In genomic region chr10:29824413-29824812, GRCm38 (mm10) we compare ENCODE assay signal across 22 mouse cellular contexts.
DNase-seq lines count a peak whose midpoint lies in the region; ATAC-seq lines count a peak whose summit lies in the region.
"Had no signal": no experiment of that assay in that cellular context is flagged by ENCODE, and none has a peak within 500 bp of the region (broad histone marks: within the 10 kb centered on the region; RNA-seq: fewer than 3 reads in every experiment).

No protein-coding gene starts in this region.

- DNase-seq in embryonic facial prominence, embryonic 10.5 days (ENCODE audit: low spot score) = no peak
- DNase-seq in frontal cortex, postnatal 14 days (ENCODE audit: low spot score in 2 of 2) = no peak
- peak; percentile 6 to 67 for DNase-seq in left cerebral cortex, postnatal 25 days (ENCODE audit: low spot score in 2 of 2)
- no peak for DNase-seq in left cerebral cortex, adult 9 months (ENCODE audit: low spot score in 2 of 2)
- DNase-seq in ovary, postnatal 10 days (ENCODE audit: low spot score) = no peak
- DNase-seq: adrenal gland, adult 8-10 months; adrenal gland, postnatal 36 days; B cell, adult 2 months; cerebellum, adult 11 months; cerebellum, adult 8-10 months; cerebellum, postnatal 14 days; gastrocnemius, adult 2 months; gastrocnemius, postnatal 25 days; heart, adult 11 months; heart, postnatal 36 days had no signal

- intact Hi-C loops in left cerebral cortex, postnatal 25 days (cut with DNase I) = loop anchor here (5.0 to 10.0 kb wide), 2 partner anchors 287 to 450 kb away; partner anchors contain the start of gene Rspo3

- H3K4me2 ChIP-seq in embryonic facial prominence, embryonic 13.5 days = no peak overlapping the region
- H3K4me2 ChIP-seq: heart, embryonic 13.5 days; hindbrain, embryonic 15.5 days had no signal

- no peaks in the 10 kb centered on the region for H3K4me1 ChIP-seq in embryonic facial prominence, embryonic 13.5 days
- H3K4me1 ChIP-seq in embryonic facial prominence, embryonic 10.5 days = no peaks in the 10 kb centered on the region
- H3K4me1 ChIP-seq: heart, embryonic 13.5 days; hindbrain, embryonic 15.5 days had no signal

- no peaks in the 10 kb centered on the region for H3K27me3 ChIP-seq in embryonic facial prominence, embryonic 13.5 days
- no peaks in the 10 kb centered on the region for H3K27me3 ChIP-seq in embryonic facial prominence, embryonic 10.5 days (replicated peaks; ENCODE audit: low read depth, poor library complexity, severe bottlenecking)
- H3K27me3 ChIP-seq: heart, embryonic 13.5 days; hindbrain, embryonic 15.5 days had no signal

- no peak for ATAC-seq in embryonic facial prominence, embryonic 13.5 days (ENCODE audit: insufficient number of reproducible peaks, insufficient read depth, low FRiP score, low TSS enrichment, low read depth)
- ATAC-seq in frontal cortex, adult (ENCODE audit: low TSS enrichment) = peak; percentile 84
- ATAC-seq: CD4-positive, CD25-positive, alpha-beta regulatory T cell, adult 4 months; intestine, embryonic 16.5 days had no signal

- H3K9me3 ChIP-seq in embryonic facial prominence, embryonic 13.5 days = no peaks in the 10 kb centered on the region
- H3K9me3 ChIP-seq in embryonic facial prominence, embryonic 10.5 days = no peaks in the 10 kb centered on the region
- H3K9me3 ChIP-seq: G1E; heart, embryonic 13.5 days; hindbrain, embryonic 15.5 days had no signal

- no peak overlapping the region for H3K9ac ChIP-seq in embryonic facial prominence, embryonic 13.5 days
- H3K9ac ChIP-seq: heart, embryonic 13.5 days; hindbrain, embryonic 15.5 days had no signal

- no peak overlapping the region for H3K4me3 ChIP-seq in embryonic facial prominence, embryonic 13.5 days
- no peak overlapping the region for H3K4me3 ChIP-seq in embryonic facial prominence, embryonic 10.5 days
- H3K4me3 ChIP-seq: gastrocnemius, adult 2 months; heart, embryonic 13.5 days; hindbrain, embryonic 15.5 days had no signal

- 0 out of 2 replicates have a peak overlapping the region, but pooled peaks have one; percentile 12 for H3K27ac ChIP-seq in embryonic facial prominence, embryonic 13.5 days
- no peak overlapping the region for H3K27ac ChIP-seq in embryonic facial prominence, embryonic 10.5 days (replicated peaks)
- H3K27ac ChIP-seq: gastrocnemius, adult 2 months; heart, embryonic 13.5 days; hindbrain, embryonic 15.5 days had no signal

- no peaks in the 10 kb centered on the region for H3K36me3 ChIP-seq in embryonic facial prominence, embryonic 13.5 days
- H3K36me3 ChIP-seq in embryonic facial prominence, embryonic 10.5 days (replicated peaks) = no peaks in the 10 kb centered on the region
- H3K36me3 ChIP-seq: G1E; heart, embryonic 13.5 days; hindbrain, embryonic 15.5 days had no signal

Comparison
In these comparisons a context has a peak if more than half of its experiments do, and no peak if none do; other contexts are left out.
1. DNase-seq: peak in left cerebral cortex, postnatal 25 days (2 of 2); none in embryonic facial prominence, embryonic 10.5 days (single experiment), frontal cortex, postnatal 14 days (0 of 2), left cerebral cortex, adult 9 months (0 of 2) and ovary, postnatal 10 days (single experiment).